Comparison of ENCODE assay signal across 28 mouse cellular contexts in the genomic region with DNA sequence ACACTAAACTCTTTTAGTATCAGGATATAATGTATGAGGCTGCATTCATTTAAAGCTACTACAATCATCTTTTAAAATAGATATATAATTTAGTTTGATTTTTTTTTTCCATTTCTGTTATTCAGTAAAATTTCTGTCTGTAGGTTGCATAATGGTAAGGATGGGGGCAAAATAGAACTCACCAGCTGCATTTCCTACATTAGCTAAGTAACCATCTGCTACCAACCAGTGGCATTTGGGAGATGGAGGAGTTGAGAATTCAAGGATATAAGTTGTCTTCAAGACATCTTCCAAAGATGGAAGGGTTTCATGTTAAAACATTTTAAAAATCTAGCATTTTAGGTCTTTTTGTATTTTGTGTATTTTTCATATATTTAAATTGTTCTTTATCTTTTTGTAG. TPM values are rescaled to one million over a fixed set of nuclear protein-coding genes. Genes with fewer than 3 reads are reported as not detected.
A peak's percentile ranks its signal among the peaks of the same experiment; 100 is the strongest.
DNase-seq lines count a peak whose midpoint lies in the region; ATAC-seq and TF ChIP-seq lines count a peak whose summit lies in the region.
"Had no signal": no experiment of that assay in that cellular context is flagged by ENCODE, and none has a peak within 500 bp of the region (broad histone marks: within the 10 kb centered on the region; RNA-seq: fewer than 3 reads in every experiment).

No protein-coding gene starts in this region.

- H3K9ac ChIP-seq in midbrain, embryonic 11.5 days (ENCODE audit: low read length): no peak overlapping the region
- H3K9ac ChIP-seq in midbrain, embryonic 16.5 days (ENCODE audit: low read depth, low read length): no peak overlapping the region
- no peak overlapping the region for H3K9ac ChIP-seq in forebrain, embryonic 14.5 days (ENCODE audit: low read length)
- H3K9ac ChIP-seq: embryonic facial prominence, embryonic 15.5 days; forebrain, embryonic 15.5 days; heart, embryonic 15.5 days; hindbrain, embryonic 13.5 days had no signal

- no peak overlapping the region for H3K4me3 ChIP-seq in layer of hippocampus, adult 2 months
- no peak overlapping the region for H3K4me3 ChIP-seq in midbrain, embryonic 11.5 days (ENCODE audit: low read depth, low read length)
- no peak overlapping the region for H3K4me3 ChIP-seq in midbrain, embryonic 16.5 days (ENCODE audit: low read depth, low read length)
- no peak overlapping the region for H3K4me3 ChIP-seq in left cerebral cortex, adult 2 months
- no peak overlapping the region for H3K4me3 ChIP-seq in forebrain, embryonic 14.5 days (ENCODE audit: low read depth, low read length)
- H3K4me3 ChIP-seq: embryonic facial prominence, embryonic 15.5 days; erythroblast, embryonic 14.5 days; forebrain, embryonic 10.5 days; forebrain, embryonic 15.5 days; heart, adult 2 months; heart, embryonic 15.5 days; hindbrain, embryonic 13.5 days had no signal

- peak overlapping the region; percentile 49; the same call in 1 of the 2 replicates for H3K27ac ChIP-seq in layer of hippocampus, adult 2 months
- H3K27ac ChIP-seq in midbrain, embryonic 11.5 days (ENCODE audit: low read depth, low read length): no peak overlapping the region
- no peak overlapping the region for H3K27ac ChIP-seq in midbrain, embryonic 16.5 days (ENCODE audit: low read length)
- peak overlapping the region; percentile 65; the same call in 1 of the 2 replicates for H3K27ac ChIP-seq in left cerebral cortex, adult 2 months
- H3K27ac ChIP-seq in forebrain, embryonic 14.5 days (ENCODE audit: low read depth, low read length): no peak overlapping the region
- H3K27ac ChIP-seq: embryonic facial prominence, embryonic 15.5 days; forebrain, embryonic 10.5 days; forebrain, embryonic 15.5 days; heart, adult 2 months; heart, embryonic 15.5 days; hindbrain, embryonic 13.5 days had no signal

- H3K4me2 ChIP-seq in midbrain, embryonic 11.5 days: no peak overlapping the region
- no peak overlapping the region for H3K4me2 ChIP-seq in midbrain, embryonic 16.5 days (ENCODE audit: low read length)
- no peak overlapping the region for H3K4me2 ChIP-seq in forebrain, embryonic 14.5 days (ENCODE audit: low read length)
- H3K4me2 ChIP-seq: embryonic facial prominence, embryonic 15.5 days; forebrain, embryonic 15.5 days; heart, embryonic 11.5 days; heart, embryonic 15.5 days; hindbrain, embryonic 13.5 days had no signal

- no peak for TF ChIP-seq CTCF in layer of hippocampus, adult 2 months (conservative IDR thresholded peaks at IDR 0.05)
- TF ChIP-seq CTCF in left cerebral cortex, adult 2 months (IDR thresholded peaks at IDR 0.05): no peak

- peaks cover 16% of the 10 kb centered on the region for H3K36me3 ChIP-seq in midbrain, embryonic 11.5 days (ENCODE audit: control insufficient read depth, insufficient read depth, low read length)
- peaks cover 17% of the 10 kb centered on the region for H3K36me3 ChIP-seq in midbrain, embryonic 16.5 days (ENCODE audit: control insufficient read depth, insufficient read depth, low read length)
- H3K36me3 ChIP-seq in forebrain, embryonic 14.5 days (ENCODE audit: control insufficient read depth, insufficient read depth, low read length): peaks cover 51% of the 10 kb centered on the region

- peak; percentile 16 to 55 for DNase-seq in layer of hippocampus, adult 2 months (ENCODE audit: low spot score in 2 of 2)
- no peak for DNase-seq in layer of hippocampus, postnatal 36 days
- DNase-seq in midbrain, embryonic 11.5 days (ENCODE audit: low spot score, missing footprints): peak; percentile 28
- DNase-seq in left cerebral cortex, adult 2 months (ENCODE audit: extremely low spot score in 1 of 2, low spot score in 2 of 2): no peak
- no peak for DNase-seq in kidney, postnatal 25 days
- no peak for DNase-seq in forebrain, embryonic 14.5 days (ENCODE audit: low spot score)
- DNase-seq: adrenal gland, postnatal 14 days; cerebellum, adult 8-10 months; cerebellum, postnatal 14 days; embryo, embryonic 11 days; gastrocnemius, postnatal 14 days; heart, adult 2 months; heart, postnatal 14 days had no signal

- no peaks in the 10 kb centered on the region for H3K27me3 ChIP-seq in midbrain, embryonic 11.5 days (ENCODE audit: control insufficient read depth, insufficient read depth, low read length)
- H3K27me3 ChIP-seq in midbrain, embryonic 16.5 days (ENCODE audit: control insufficient read depth, insufficient read depth, low read depth, low read length): no peaks in the 10 kb centered on the region
- H3K27me3 ChIP-seq in forebrain, embryonic 14.5 days (replicated peaks; ENCODE audit: control insufficient read depth, insufficient read depth, low read length): no peaks in the 10 kb centered on the region
- H3K27me3 ChIP-seq: embryonic facial prominence, embryonic 15.5 days; forebrain, embryonic 15.5 days; heart, embryonic 15.5 days; hindbrain, embryonic 13.5 days had no signal

- intact Hi-C loops in left cerebral cortex, adult 2 months (cut with DNase I): no loop called here

- ATAC-seq in midbrain, embryonic 11.5 days (ENCODE audit: low FRiP score): no peak
- no peak for ATAC-seq in midbrain, embryonic 16.5 days
- no peak for ATAC-seq in forebrain, embryonic 14.5 days
- ATAC-seq: forebrain, embryonic 15.5 days had no signal

- no peaks in the 10 kb centered on the region; the same call in 1 of the 2 replicates for H3K4me1 ChIP-seq in midbrain, embryonic 11.5 days (ENCODE audit: control insufficient read depth, insufficient read depth, low read length)
- H3K4me1 ChIP-seq in midbrain, embryonic 16.5 days (ENCODE audit: control insufficient read depth, insufficient read depth, low read length): peaks cover 2% of the 10 kb centered on the region; the same call in 1 of the 2 replicates
- H3K4me1 ChIP-seq in forebrain, embryonic 14.5 days (ENCODE audit: control insufficient read depth, insufficient read depth, low read length): peaks cover under 1% of the 10 kb centered on the region; the same call in 1 of the 2 replicates
- H3K4me1 ChIP-seq: embryonic facial prominence, embryonic 15.5 days had no signal

- H3K9me3 ChIP-seq in midbrain, embryonic 11.5 days (ENCODE audit: control insufficient read depth, low read length): no peaks in the 10 kb centered on the region
- no peaks in the 10 kb centered on the region for H3K9me3 ChIP-seq in midbrain, embryonic 16.5 days (replicated peaks; ENCODE audit: control insufficient read depth, low read length, poor library complexity, severe bottlenecking)
- H3K9me3 ChIP-seq in forebrain, embryonic 14.5 days (replicated peaks; ENCODE audit: control insufficient read depth, low read length): no peaks in the 10 kb centered on the region
- H3K9me3 ChIP-seq: embryonic facial prominence, embryonic 15.5 days; forebrain, embryonic 15.5 days; heart, embryonic 15.5 days; hindbrain, embryonic 13.5 days had no signal

RNA-seq across cellular contexts. Expression of gene Lsm8, which starts 6.9 kb away (rescaled TPM):
- total RNA-seq in layer of hippocampus, adult 2 months (2021): 10 to 100 TPM; 39.0 to 39.5 TPM
- total RNA-seq in layer of hippocampus, postnatal 36 days (2021): 10 to 100 TPM; 44.9 to 49.8 TPM
- 208 and 224 TPM in 2 replicates for polyA plus RNA-seq in midbrain, embryonic 11.5 days (2014; fragmentation: Nextera tagmentation; extraction: Ambion mirVana)
- 94.1 and 97.6 TPM in 2 replicates for polyA plus RNA-seq in midbrain, embryonic 16.5 days (2015; fragmentation: Nextera tagmentation; extraction: Ambion mirVana)
- total RNA-seq in left cerebral cortex, adult 2 months (2021): 10 to 100 TPM; 26.8 to 31.5 TPM
- 154 and 194 TPM in 2 replicates for polyA plus RNA-seq in forebrain, embryonic 14.5 days (2014; fragmentation: Nextera tagmentation; extraction: Ambion mirVana)

RNA-seq across cellular contexts. Expression of gene Ankrd7, which starts 10.8 kb away (rescaled TPM):
- total RNA-seq in layer of hippocampus, adult 2 months (2021): not detected
- total RNA-seq in layer of hippocampus, postnatal 36 days (2021): not detected
- 0.41 TPM in 1 of 2 replicates, not detected in the other for polyA plus RNA-seq in midbrain, embryonic 11.5 days (2014; fragmentation: Nextera tagmentation; extraction: Ambion mirVana)
- not detected in 2 replicates for polyA plus RNA-seq in midbrain, embryonic 16.5 days (2015; fragmentation: Nextera tagmentation; extraction: Ambion mirVana)
- total RNA-seq in left cerebral cortex, adult 2 months (2021): not detected
- not detected in 2 replicates for polyA plus RNA-seq in forebrain, embryonic 14.5 days (2014; fragmentation: Nextera tagmentation; extraction: Ambion mirVana)
- total RNA-seq: adrenal gland, postnatal 14 days; common myeloid progenitor, adult 5-6 weeks; gastrocnemius, adult 18-20 months; gastrocnemius, postnatal 14 days; heart, adult 2 months; heart, postnatal 14 days; hematopoietic stem cell, adult 5-6 weeks; MEL had no signal
- polyA plus RNA-seq: C2C12; embryonic facial prominence, embryonic 11.5 days; embryonic facial prominence, embryonic 15.5 days; gonadal fat pad, adult 2 months; heart, adult 2 months; heart, embryonic 15.5 days; hindbrain, embryonic 13.5 days had no signal

Comparison
In these comparisons a context has a peak if more than half of its experiments do, and no peak if none do; other contexts are left out.
1. DNase-seq: peak in layer of hippocampus, adult 2 months (2 of 2) and midbrain, embryonic 11.5 days (single experiment); none in layer of hippocampus, postnatal 36 days (0 of 2), left cerebral cortex, adult 2 months (0 of 2), kidney, postnatal 25 days (0 of 2) and forebrain, embryonic 14.5 days (single experiment).
2. H3K27ac ChIP-seq: peak in layer of hippocampus, adult 2 months (single experiment) and left cerebral cortex, adult 2 months (single experiment); none in midbrain, embryonic 11.5 days (single experiment), midbrain, embryonic 16.5 days (single experiment) and forebrain, embryonic 14.5 days (single experiment).